Mouse (Mus musculus): Measurements from ENCODE around the gene Zscan20. TPM values are rescaled to one million over a fixed set of nuclear protein-coding genes. Genes with fewer than 3 reads are reported as not detected.

The Zscan20 gene
- polyA plus RNA-seq (2016; fragmentation: Nextera tagmentation; extraction: Ambion mirVana): 4.7 TPM in 2 replicates

- under 1% methylated on average over 24 of the region's 24 CpGs for WGBS
- H3K4me2 ChIP-seq: peak within 1 kb of the TSS; percentile 76
- no peaks in the 10 kb centered on the region for H3K9me3 ChIP-seq (replicated peaks)
- H3K27ac ChIP-seq (ENCODE audit: poor library complexity, severe bottlenecking): peak within 1 kb of the TSS; percentile 10; the same call in 1 of the 2 replicates
- peaks cover 6% of the 10 kb centered on the region for H3K27me3 ChIP-seq (replicated peaks)
- ATAC-seq (ENCODE audit: insufficient number of reproducible peaks, low FRiP score): peak; percentile 97
- peaks cover 10% of the 10 kb centered on the region for H3K4me1 ChIP-seq (replicated peaks)
- H3K9ac ChIP-seq: peak within 1 kb of the TSS; percentile 82
- H3K36me3 ChIP-seq: no peaks in the 10 kb centered on the region
- peak within 1 kb of the TSS; percentile 77 for H3K4me3 ChIP-seq
Measured at GRCm38 (mm10) chr4:128609925-128610402, at the start of gene Zscan20. TSS of gene Zscan20 (minus strand) at chr4:128610098.

- Histone ChIP-seq H3K27me3 (replicated peaks) (peaks cover 15% of the 10 kb centered on the region), H3K9me3 (replicated peaks) (no peaks in the 10 kb centered on the region), H3K27ac (ENCODE audit: poor library complexity, severe bottlenecking) (no peak overlapping the region), H3K9ac (peak overlapping the region; percentile 75), H3K4me2 (peak overlapping the region; percentile 96), H3K4me3 (peak overlapping the region; percentile 70), H3K4me1 (replicated peaks) (peaks cover 22% of the 10 kb centered on the region), H3K36me3 (no peaks in the 10 kb centered on the region)
- 14% methylated on average over 12 of the region's 12 CpGs for WGBS
- no peak for ATAC-seq (ENCODE audit: insufficient number of reproducible peaks, low FRiP score)
Measured at GRCm38 (mm10) chr4:128655446-128655845, 45.5 kb upstream of the Zscan20 start.

GRCm38 (mm10) chr4:128654505-128655381 lies 44.8 kb upstream of the Zscan20 start, which contains the start of gene Phc2:
TSS of gene Phc2 (plus strand) at chr4:128654702.
- Histone ChIP-seq H3K4me2 (peak within 1 kb of the TSS; percentile 96), H3K36me3 (no peaks in the 10 kb centered on the region), H3K27ac (ENCODE audit: poor library complexity, severe bottlenecking) (no peak within 1 kb of the TSS), H3K4me3 (peak within 1 kb of the TSS; percentile 70), H3K27me3 (replicated peaks) (peaks cover 15% of the 10 kb centered on the region), H3K9me3 (replicated peaks) (no peaks in the 10 kb centered on the region), H3K9ac (peak within 1 kb of the TSS; percentile 75), H3K4me1 (replicated peaks) (peaks cover 22% of the 10 kb centered on the region)
- peak; percentile 93 for ATAC-seq (ENCODE audit: insufficient number of reproducible peaks, low FRiP score)
- under 1% methylated on average over 84 of the region's 85 CpGs for WGBS

- Histone ChIP-seq H3K4me1 (replicated peaks) (peaks cover 22% of the 10 kb centered on the region), H3K9me3 (replicated peaks) (no peaks in the 10 kb centered on the region), H3K4me3 (no peak overlapping the region), H3K27ac (ENCODE audit: poor library complexity, severe bottlenecking) (peak overlapping the region; percentile 4; the same call in 1 of the 2 replicates), H3K9ac (no peak overlapping the region), H3K36me3 (no peaks in the 10 kb centered on the region), H3K4me2 (no peak overlapping the region), H3K27me3 (replicated peaks) (peaks cover 15% of the 10 kb centered on the region)
- ATAC-seq (ENCODE audit: insufficient number of reproducible peaks, low FRiP score): no peak
- 25% methylated on average over 5 of the region's 5 CpGs for WGBS
Measured at GRCm38 (mm10) chr4:128652584-128653298, 42.8 kb upstream of the Zscan20 start.

GRCm38 (mm10) chr4:128651530-128651929 lies 41.6 kb upstream of the Zscan20 start:
- WGBS: 60% methylated on average over 3 of the region's 3 CpGs
- H3K9me3 ChIP-seq (replicated peaks): no peaks in the 10 kb centered on the region
- no peak overlapping the region for H3K4me3 ChIP-seq
- no peak for ATAC-seq (ENCODE audit: insufficient number of reproducible peaks, low FRiP score)
- H3K36me3 ChIP-seq: no peaks in the 10 kb centered on the region
- peaks cover 9% of the 10 kb centered on the region for H3K27me3 ChIP-seq (replicated peaks)
- H3K27ac ChIP-seq (ENCODE audit: poor library complexity, severe bottlenecking): no peak overlapping the region
- H3K4me1 ChIP-seq (replicated peaks): peaks cover 31% of the 10 kb centered on the region
- no peak overlapping the region for H3K9ac ChIP-seq
- no peak overlapping the region for H3K4me2 ChIP-seq

DNA sequence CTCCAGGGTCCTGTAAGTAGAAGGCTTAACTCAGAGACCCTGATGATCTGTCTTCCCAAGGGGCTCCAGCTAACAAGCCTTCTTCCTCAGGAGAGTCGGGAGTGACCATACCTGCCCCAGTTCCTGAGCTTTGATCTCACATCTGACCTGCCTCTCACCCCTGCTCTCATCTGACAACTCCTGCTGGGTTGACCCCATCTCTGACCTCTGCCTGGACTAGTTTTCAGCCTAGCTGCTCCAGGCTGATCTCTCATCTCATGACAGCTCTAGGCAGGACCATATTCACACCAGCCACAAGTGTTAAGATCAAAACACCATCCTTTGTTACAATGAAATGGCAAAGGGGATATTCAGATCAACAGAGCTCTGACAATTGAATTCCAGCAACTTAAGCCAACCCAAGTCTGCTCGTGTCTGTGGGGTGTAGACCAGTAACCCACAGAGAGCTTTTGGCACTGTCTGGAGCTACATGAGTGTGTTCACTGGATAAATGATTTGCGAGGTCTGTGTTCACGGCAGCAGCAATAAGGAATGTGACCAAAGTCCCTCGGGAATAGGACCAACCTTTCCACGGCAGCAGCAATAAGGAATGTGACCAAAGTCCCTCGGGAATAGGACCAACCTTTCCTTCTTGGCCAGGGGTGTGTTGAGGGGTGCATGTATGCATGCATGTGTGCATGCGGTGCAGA lies 38.8 kb upstream of the Zscan20 start:
- ATAC-seq (ENCODE audit: insufficient number of reproducible peaks, low FRiP score): no peak
- Histone ChIP-seq H3K4me2 (no peak overlapping the region), H3K36me3 (no peaks in the 10 kb centered on the region), H3K4me3 (no peak overlapping the region), H3K27me3 (replicated peaks) (no peaks in the 10 kb centered on the region), H3K27ac (ENCODE audit: poor library complexity, severe bottlenecking) (no peak overlapping the region), H3K9ac (no peak overlapping the region), H3K4me1 (replicated peaks) (peaks cover 29% of the 10 kb centered on the region), H3K9me3 (replicated peaks) (no peaks in the 10 kb centered on the region)
- 67% methylated on average over 8 of the region's 8 CpGs for WGBS

DNA sequence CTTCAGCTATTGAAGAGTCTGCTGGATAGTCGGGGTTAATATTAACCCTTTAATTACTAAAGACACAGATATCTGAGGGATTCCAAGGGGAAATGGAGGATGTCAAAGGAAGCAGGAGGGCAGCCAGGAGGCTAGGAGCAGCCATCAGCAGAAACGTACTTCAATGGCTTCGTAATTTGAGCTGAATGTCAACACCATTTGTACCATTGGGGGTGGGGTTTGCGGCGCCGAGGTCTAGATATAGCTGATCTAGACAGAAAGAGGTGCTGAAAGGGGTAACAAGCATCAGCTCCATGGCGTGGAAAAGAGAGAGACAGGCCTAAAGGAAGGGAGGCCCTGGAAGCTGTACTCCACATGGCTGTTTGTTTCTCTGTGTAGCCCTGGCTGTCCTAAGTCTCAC lies 36.9 kb upstream of the Zscan20 start:
- no peak overlapping the region for H3K4me3 ChIP-seq
- no peak; the same call in 1 of the 2 replicates for ATAC-seq (ENCODE audit: insufficient number of reproducible peaks, low FRiP score)
- H3K27ac ChIP-seq (ENCODE audit: poor library complexity, severe bottlenecking): no peak overlapping the region
- no peak overlapping the region for H3K4me2 ChIP-seq
- H3K27me3 ChIP-seq (replicated peaks): no peaks in the 10 kb centered on the region
- H3K4me1 ChIP-seq (replicated peaks): peaks cover 37% of the 10 kb centered on the region
- no peaks in the 10 kb centered on the region for H3K9me3 ChIP-seq (replicated peaks)
- H3K36me3 ChIP-seq: no peaks in the 10 kb centered on the region
- no peak overlapping the region for H3K9ac ChIP-seq
- 8% methylated on average over 7 of the region's 7 CpGs for WGBS

DNA sequence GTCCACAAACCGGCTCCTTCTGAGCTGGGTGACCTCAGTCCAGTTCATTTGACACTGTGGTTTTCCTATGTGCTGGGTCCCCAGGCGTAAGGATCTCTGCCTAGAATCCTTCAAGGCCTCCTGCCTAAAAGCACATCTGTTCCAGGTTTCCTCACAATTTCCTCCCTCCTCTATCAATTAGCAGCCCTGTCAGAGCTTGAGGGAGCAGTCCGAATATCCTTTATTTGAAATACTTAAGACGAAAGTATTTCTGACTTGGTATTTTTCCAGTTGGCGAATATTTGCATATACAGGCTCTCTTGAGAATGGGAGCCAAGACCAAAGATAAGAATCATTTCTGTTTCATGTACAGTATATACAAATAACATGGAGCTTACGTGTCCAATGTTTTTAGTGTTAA lies 36.0 kb upstream of the Zscan20 start:
- ATAC-seq (ENCODE audit: insufficient number of reproducible peaks, low FRiP score): no peak
- Histone ChIP-seq H3K4me1 (replicated peaks) (peaks cover 32% of the 10 kb centered on the region), H3K4me2 (no peak overlapping the region), H3K27me3 (replicated peaks) (no peaks in the 10 kb centered on the region), H3K27ac (ENCODE audit: poor library complexity, severe bottlenecking) (no peak overlapping the region), H3K36me3 (no peaks in the 10 kb centered on the region), H3K9me3 (replicated peaks) (no peaks in the 10 kb centered on the region), H3K9ac (no peak overlapping the region), H3K4me3 (no peak overlapping the region)
- WGBS: 70% methylated on average over 6 of the region's 6 CpGs

- ATAC-seq (ENCODE audit: insufficient number of reproducible peaks, low FRiP score): no peak
- 33% methylated on average over 23 of the region's 23 CpGs for WGBS
- Histone ChIP-seq H3K4me3 (no peak overlapping the region), H3K4me2 (no peak overlapping the region), H3K36me3 (no peaks in the 10 kb centered on the region), H3K9me3 (replicated peaks) (no peaks in the 10 kb centered on the region), H3K9ac (no peak overlapping the region), H3K4me1 (replicated peaks) (peaks cover 37% of the 10 kb centered on the region), H3K27ac (ENCODE audit: poor library complexity, severe bottlenecking) (no peak overlapping the region), H3K27me3 (replicated peaks) (no peaks in the 10 kb centered on the region)
Measured at GRCm38 (mm10) chr4:128641766-128642717, 32.1 kb upstream of the Zscan20 start.

DNA sequence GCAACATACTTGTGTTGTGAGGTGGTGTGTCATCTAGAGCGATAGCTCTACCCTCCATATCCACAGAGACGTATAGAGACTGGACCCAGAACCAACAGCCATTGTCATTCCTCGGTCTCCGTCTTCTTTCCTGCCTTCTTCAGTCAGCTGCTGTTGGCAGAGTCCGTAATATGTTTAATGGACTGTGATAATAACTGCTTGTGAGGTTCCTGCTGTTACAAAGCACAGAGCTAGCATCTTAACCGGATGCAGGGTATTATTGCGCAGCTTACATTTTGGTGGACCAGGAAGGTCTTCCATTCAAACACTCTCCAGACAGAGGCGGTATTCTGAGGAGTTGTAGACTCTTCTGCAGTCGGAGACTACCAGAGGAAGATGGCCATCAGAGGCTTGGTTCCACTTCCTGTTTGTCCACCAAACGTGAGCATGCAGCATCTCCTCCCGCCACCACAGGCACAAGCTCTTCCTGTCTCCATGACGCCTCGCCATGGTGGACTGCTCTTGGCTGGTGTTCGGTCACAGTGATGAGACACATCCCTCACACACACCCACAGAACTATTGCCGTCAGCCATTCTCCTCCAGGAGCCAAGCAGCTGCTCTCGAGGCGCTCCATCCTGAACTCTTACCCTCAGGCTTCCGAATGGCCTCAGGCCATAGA lies 28.5 kb upstream of the Zscan20 start:
- H3K4me2 ChIP-seq: no peak overlapping the region
- peaks cover 36% of the 10 kb centered on the region for H3K4me1 ChIP-seq (replicated peaks)
- no peak overlapping the region for H3K9ac ChIP-seq
- no peaks in the 10 kb centered on the region for H3K27me3 ChIP-seq (replicated peaks)
- no peak overlapping the region for H3K4me3 ChIP-seq
- no peak for ATAC-seq (ENCODE audit: insufficient number of reproducible peaks, low FRiP score)
- H3K36me3 ChIP-seq: no peaks in the 10 kb centered on the region
- WGBS: 83% methylated on average over 18 of the region's 18 CpGs
- no peak overlapping the region for H3K27ac ChIP-seq (ENCODE audit: poor library complexity, severe bottlenecking)
- no peaks in the 10 kb centered on the region for H3K9me3 ChIP-seq (replicated peaks)
